Mouse (Mus musculus): ENCODE measurements at regions not wholly inside any gene's neighbourhood (a gene's known extent, or its start where the extent isn't known, plus 50 kb on each side); places are given as distances from the start of the nearest gene placed in this dataset.

DNA sequence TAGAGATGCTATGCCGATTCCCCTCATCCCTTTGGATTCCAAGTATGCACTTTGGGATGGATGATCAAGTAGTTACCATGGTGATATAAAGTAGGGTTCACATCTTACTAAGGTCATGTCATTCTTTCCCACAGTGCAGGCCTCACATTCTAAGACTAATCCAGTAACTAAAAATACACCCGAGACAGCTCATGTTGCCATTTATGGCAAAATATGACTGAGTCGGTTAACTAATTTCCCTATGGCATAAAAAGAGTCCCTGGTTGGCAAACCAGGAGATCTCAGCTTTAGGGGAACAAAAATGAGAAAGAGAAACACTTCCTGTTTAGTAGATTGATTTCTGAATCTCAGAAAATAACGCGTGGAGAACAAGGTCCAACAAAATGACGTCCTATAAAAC is 190.7 kb downstream of the Parm1 start:
- no peak for TF ChIP-seq GATA1 (IDR thresholded peaks at IDR 0.05; ENCODE audit: low read length)
- no peak for TF ChIP-seq TAL1 (IDR thresholded peaks at IDR 0.05; ENCODE audit: low read length)
